Mouse (Mus musculus) liver, embryonic 15.5 days (tissue): ENCODE data around the gene Trpc4. TPM values are rescaled to one million over a fixed set of nuclear protein-coding genes. Genes with fewer than 3 reads are reported as not detected.

ENCODE experiments used
- polyA plus RNA-seq: library from polyadenylated mRNA; unstranded; fragments of >200 nt; fragmentation: Nextera tagmentation; extraction: Ambion mirVana; gene quantifications from 2 replicates; pipeline ENCODE4 v1.2.1, GENCODE M21; 2015

The Trpc4 gene
- polyA plus RNA-seq, 1 experiment from 2014 or later = not detected

Other genes with a start within 250 kb of the Trpc4 start
- 23.4 and 24.1 TPM in 2 replicates for gene Postn, start 205.1 kb downstream of the Trpc4 start, polyA plus RNA-seq